Mouse (Mus musculus) urinary bladder, postnatal 14 days (tissue): Measurements from ENCODE around the gene B4galt3.
"Not testable (repeated sequence)": the region's sequence is repeated elsewhere in the genome, so short reads cannot be mapped to it uniquely, and the experiment has no call there.

ENCODE experiments used
- DNase-seq: peaks from one replicate; pipeline ENCODE4 v3.0.0; 2021; ENCODE audit warnings: low spot score

The B4galt3 gene

DNA sequence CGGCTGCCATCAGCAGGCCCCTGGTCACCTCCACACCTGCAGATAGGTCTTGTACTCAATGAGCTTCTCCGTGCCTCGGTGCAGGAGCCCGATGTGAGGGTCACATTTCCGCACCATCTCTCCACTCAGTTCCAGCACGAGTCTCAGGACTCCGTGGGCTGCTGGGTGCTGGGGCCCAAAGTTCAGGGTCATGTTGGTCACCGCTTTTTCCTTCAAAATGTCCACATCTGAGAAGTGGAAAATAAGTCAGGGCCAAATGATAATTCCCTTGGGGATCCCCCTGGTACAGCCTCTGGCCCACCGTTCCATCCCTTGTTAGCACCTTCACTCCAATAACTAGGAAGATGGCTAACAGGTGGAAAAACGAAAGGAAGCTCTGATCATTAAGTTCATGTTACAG is 29.2 kb upstream of the B4galt3 start:
- no peak for DNase-seq

DNA sequence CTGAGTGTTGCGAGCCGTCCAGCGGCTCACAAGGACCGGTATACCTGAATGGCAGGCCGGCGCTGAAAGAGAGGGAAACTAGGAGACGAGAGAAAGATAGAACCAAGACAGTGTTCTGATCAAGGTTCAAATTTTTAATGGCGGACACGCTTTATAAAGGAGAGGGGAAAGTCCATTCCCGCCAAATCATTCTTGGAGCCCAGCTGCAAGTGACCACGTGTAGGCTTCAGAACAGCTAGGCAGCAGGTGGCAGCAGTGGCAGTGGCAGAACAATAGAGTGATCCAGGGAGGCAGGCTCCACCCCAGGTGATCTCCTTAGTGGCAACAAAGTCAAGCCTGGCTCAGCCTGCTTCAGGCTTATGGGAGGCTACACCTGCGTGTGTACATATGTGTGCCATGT is 28.2 kb upstream of the B4galt3 start:
- not testable (repeated sequence) for DNase-seq

DNA sequence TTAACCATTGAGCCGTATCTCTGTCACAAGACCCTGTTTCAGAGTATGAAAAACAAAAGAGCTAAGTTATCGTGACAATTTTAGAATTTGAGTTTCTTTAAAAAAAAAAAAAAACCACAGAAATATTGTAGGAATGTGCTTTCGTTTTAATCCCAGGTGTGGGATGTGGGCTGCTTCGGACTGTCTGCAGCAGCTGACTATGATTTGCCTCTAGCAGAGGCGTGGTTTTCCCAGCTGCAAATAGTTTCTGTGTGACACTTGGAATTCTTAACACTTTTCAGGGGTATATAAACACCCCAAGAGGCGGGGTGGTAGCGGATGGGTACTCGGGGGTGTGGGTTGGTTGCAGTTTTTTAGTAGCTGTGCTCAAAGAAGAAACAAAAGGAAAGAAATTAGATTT is 24.8 kb upstream of the B4galt3 start:
- no peak for DNase-seq

DNA sequence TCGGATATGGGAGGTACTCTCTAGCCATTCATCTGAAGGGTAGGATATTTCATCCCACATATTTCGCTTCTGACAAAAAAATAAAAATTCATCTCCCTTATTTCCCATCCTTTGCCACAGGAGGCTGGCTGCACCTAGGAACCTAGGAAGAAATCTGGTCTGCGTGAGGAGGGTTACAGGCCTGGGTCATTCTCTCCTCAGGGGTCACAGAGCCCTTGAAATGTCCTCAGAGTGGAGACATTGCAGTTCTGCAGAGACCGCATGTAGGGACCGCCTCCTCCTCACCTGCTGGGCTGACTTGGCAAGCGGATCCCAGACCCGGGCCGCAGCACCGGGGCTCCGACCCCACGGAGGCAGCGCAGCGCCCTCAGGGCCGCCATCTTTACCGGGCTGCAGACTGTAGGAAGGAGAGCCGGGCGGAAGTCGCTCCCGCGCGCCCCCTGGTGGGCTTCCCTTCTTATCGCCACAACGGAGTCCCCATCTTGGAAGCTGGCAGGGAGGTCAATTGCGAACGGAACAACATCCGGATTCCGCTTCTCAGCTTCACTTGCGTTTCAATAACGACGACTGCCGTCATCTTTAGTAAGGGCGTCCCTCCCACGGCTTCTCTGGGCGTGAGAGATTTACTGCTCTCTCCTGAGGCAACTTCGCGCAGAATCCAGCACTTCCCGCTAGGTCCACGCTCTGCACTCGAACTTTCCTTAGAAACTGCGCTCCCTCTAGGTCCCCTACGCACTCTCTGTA is 23.2 kb upstream of the B4galt3 start:
- peak; percentile 98 for DNase-seq

DNA sequence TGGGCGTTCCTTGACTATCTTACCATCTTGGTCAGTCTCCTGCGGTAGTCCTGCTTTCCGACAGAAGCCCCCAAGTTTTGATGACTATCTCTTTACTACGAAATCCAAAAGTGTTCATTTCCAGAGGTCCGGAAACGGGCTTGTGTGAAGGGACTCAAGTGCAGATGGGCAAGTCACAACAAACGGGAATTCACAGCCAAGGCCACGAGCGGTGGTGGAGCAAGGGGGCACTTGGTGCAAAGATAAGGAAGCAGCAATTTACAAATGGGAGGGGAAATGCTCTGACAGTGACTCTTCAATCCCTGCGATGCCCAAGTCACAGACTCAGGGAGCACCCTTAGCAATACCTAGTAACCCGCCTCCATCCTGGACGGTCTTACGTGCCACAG is 22.7 kb upstream of the B4galt3 start:
- no peak for DNase-seq

DNA sequence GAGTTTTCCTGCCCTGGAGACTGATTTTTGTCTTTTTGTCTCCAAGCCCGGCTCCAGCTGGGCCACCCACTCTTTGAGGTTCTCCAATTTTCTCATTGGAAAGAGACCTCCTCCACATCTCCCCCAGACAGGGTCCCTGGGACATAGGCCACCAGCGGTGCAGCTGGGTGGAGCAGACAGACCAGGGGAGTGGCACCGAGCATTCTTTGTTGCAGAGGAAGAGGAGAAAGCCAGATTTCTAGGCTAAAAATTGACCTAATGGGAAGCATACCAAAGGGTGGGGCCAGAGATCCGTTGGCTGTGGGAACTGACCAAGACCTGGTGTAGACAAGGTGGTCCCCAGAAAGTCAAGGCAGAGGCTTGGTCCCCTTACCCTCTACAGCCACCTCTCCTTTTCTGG is 22.2 kb upstream of the B4galt3 start:
- DNase-seq = no peak

DNA sequence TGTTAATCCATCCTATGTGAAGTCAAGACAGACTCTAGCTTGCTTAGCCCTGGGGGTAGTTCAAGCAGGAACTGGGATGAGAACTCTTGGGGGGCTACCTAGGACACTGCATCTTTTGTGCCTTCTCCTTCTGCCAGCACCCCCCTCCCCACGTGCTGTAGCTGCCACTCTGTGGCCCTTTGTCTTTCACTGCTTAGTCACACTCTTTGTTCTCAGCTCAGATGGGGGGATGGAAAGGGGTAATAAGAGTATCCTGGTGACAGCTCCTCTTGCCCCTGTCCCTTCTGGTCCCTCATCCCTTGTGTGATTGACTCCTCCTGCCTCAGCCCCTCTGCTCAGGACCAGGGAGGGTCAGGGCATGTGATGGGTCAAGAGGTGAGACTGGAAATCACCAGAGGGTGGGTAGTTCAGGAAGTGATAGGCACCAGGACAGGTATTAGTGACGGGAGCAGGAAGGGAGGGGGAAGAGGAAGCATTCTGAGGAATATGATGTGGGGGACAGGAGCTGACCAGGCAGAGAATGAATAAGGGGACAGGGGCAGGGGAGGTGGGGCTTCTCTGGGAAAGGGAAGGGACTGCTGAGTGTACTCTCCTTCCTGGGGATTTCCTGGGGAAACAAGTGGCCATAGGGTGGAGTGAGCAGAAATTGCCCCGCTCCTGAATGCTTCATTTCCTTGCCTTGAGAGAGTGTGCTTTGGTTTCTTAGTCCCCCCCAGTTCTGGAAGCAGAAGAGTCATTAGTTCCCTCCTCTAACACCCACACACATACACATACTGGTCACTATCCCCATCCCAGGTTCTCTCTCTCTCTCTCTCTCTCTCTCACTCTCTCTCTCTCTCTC is 21.5 kb upstream of the B4galt3 start:
- DNase-seq = no peak

DNA sequence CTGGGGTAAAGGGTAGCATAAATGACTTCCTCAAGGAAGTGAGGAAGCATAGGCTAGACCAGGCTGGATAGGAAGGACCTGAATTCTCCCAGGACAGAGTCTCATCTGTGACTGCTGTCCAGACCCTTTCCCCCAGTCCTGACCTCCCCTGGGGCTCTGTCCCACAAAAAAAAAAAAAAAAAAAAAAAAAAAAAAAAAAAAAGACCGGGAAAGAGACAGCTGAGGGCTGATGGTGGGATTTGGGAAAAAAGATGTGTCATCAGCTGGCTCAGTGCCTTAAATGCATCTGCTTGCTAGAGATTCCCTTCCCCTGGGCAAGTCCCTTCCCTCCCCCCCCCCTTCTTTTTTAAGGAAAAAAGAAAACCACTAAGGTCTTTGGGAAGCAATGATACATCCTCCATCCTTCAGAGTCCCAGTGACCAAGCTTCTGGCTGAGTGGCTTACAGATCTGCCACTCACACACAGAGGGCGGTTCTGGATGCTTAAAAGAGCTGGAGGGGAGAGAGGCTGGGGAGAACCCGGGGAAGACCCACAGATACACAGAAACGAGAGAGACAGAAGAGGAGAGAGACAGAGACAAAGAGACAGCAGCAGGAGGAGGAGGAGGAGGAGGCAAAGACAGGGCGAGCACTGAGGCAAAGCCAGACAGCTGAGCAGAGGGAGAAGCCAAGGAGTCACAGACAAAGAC is 20.1 kb upstream of the B4galt3 start, which contains the start of gene Adamts4:
TSS of gene Adamts4 (plus strand) at position 509 of the 688 bp plus-strand sequence.
- DNase-seq = peak; percentile 61

DNA sequence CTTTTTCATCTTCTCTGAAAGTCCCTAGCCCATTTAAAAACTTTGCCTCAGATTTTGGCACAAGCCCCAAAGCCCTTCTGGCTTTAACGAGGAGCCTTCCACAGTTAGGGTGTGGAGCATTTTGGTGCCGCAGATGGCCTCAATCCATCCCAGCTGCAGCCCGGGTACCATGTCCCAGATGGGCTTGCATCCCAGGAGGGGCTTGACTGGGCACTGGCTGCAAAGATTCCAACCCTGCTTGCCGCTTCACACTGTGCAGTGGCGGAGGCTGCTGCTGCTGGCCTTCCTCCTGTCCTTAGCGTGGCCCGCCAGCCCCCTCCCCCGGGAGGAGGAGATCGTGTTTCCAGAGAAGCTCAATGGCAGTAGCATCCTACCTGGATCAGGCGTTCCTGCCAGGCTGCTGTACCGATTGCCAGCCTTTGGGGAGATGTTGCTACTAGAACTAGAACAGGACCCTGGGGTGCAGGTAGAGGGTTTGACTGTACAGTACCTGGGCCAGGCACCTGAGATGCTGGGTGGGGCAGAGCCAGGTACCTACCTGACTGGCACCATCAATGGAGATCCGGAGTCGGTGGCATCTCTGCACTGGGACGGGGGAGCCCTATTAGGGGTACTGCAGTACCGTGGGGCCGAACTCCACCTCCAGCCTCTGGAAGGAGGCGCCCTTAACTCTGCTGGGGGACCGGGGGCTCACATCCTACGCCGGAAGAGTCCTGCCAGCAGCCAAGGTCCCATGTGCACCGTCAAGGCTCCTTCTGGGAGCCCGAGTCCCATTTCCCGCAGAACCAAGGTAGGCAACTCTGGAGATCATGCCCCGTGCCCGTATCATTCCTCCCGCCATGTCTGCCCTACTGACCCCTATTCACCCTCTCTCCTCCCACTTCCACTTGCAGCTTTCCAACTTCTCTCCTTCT is 19.2 kb upstream of the B4galt3 start, which contains the start of gene Ndufs2:
TSS of gene Ndufs2 (minus strand) at position 709 of the 914 bp plus-strand sequence.
- no peak for DNase-seq

DNA sequence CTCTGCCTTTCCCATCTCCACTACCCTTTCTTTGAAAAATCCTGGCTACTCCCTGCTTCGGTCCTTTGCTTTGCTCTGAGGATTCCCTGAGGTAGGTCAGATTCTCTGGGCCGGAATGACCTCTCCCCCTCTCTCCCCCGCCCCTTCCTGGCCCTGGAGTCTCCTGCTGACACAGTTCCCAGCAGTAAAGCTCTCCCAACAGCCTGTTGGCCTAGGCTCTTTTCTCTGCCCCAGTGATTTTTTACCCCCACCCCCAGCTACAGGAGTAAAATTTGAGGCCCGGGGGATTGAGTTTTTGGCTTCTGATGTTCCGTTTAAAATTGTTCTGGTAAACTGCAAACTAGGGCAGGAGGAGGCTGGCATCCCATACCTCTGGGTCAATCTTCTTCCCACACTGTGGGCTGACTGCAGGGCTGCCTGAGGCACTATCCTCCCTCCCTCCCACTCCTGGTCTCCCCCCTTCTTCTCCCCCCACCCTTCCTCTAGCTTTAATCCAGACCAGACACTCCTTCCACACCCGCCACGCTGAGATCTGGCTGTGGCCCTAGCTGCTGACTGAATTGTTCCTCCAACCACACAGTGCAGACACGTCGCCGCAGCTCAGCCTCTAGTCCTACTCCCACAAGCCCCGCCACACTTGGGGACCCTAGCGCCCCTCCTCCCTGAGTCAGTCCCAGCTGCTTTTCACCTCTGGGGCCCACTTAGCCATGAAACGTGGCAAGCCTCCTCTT is 18.4 kb upstream of the B4galt3 start:
- DNase-seq = peak; percentile 42

DNA sequence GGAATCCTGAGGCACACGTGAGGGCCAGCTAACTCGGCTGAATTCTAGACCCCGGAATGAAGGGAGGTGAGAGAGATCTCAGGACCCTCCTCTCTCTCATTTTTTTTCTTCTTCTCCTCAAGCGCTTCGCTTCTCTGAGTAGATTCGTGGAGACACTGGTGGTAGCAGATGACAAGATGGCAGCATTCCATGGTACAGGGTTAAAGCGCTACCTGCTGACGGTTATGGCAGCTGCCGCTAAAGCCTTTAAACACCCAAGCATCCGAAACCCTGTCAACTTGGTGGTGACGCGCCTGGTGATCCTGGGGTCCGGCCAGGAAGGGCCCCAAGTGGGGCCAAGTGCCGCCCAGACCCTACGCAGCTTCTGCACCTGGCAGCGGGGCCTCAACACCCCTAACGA is 17.7 kb upstream of the B4galt3 start:
- no peak for DNase-seq

DNA sequence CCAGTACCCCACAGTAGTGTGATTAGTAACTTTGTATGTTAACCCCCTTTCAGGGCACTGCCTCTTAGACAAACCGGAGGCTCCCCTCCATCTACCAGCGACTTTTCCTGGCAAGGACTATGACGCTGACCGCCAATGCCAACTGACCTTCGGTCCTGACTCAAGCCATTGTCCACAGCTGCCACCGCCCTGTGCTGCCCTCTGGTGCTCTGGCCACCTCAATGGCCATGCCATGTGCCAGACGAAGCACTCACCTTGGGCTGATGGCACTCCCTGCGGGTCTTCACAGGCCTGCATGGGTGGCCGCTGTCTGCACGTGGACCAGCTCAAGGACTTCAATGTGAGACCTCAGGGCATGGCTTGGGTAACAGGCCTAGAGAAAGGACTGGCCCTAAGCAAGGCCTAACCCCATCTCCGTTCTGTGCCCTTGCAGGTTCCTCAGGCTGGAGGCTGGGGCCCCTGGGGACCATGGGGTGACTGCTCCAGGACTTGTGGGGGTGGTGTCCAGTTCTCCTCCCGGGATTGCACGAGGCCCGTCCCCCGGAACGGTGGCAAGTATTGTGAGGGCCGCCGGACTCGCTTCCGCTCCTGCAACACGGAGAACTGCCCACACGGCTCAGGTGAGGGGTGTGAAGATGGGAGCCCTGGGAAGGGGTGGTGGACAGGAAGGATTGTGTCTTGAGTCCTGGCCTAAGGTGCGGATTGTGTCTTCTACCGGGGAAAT is 13.9 kb upstream of the B4galt3 start:
- no peak for DNase-seq

DNA sequence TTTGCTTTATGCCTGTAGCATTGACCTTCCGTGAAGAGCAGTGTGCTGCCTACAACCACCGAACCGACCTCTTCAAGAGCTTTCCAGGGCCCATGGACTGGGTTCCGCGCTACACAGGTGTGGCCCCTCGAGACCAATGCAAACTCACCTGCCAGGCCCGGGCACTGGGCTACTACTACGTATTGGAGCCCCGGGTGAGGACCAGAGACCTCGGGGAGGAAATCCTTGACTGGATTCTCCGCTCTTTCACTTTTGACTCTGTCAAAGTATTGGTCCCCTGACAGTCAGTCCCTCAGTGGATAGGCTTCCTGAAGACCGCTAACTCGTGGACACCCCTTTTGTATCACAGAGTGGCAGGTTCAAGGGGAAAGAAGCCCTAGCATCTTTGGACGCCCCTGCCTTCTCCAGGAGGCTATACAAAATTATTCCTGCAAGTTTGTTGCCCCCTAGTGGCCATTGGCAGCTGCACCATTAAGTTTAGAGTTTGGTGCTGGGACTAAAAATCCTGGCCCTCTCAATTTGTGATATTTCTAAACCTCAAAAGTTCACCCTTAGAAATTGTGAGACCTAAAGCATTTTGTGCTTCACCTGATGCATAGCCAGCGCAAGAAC is 13.1 kb upstream of the B4galt3 start:
- DNase-seq = peak; percentile 61

DNA sequence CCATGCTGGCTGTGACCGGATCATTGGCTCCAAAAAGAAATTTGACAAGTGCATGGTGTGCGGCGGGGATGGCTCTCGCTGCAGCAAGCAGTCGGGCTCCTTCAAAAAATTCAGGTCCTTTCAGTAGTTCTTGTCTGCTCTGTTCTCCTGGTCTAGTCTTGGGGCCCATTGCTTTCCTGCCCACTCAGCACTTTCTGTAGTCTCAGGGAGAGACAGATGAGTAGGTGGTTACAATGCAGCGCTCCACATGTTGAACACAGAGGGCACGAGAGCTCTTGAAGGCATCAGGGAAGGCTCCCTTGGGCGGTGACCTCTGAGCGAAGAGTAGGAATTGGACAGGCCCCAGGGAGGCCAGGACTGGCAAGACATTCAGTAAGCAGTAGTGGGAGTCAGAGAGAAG is 12.3 kb upstream of the B4galt3 start:
- DNase-seq = no peak

DNA sequence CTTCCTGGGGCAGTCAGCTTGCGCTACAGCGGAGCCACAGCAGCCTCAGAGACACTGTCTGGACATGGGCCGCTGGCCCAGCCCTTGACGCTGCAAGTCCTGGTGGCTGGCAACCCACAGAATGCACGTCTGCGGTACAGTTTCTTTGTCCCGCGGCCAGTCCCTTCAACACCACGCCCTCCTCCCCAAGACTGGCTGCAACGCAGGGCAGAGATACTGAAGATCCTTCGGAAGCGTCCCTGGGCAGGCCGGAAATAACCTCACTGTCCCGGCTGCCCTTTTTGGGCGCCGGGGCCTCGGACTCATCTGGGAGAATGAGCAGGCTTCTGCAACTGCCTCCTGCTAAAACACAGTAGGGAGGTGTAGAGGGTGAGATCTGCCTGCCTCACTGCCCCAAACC is 11.2 kb upstream of the B4galt3 start:
- no peak for DNase-seq

DNA sequence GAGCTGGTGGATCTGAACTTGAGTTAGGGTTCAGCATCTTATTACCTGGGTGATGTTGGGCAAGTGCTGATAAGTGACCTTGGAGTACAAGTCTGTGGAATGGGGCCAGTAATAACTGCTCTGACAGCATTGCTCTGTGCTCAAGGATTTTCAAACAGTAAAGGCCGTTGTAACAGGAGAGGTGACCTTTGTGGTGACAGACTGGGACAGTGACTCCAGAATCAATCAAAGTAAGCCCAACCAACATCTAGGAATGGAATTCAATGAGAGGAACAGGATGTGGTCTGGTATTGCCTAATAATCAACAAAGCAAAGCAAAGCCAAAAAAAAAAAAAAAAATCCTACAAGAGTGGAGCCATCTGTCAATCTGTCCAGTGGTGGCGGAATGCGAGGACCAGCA is 9.8 kb upstream of the B4galt3 start:
- no peak for DNase-seq

DNA sequence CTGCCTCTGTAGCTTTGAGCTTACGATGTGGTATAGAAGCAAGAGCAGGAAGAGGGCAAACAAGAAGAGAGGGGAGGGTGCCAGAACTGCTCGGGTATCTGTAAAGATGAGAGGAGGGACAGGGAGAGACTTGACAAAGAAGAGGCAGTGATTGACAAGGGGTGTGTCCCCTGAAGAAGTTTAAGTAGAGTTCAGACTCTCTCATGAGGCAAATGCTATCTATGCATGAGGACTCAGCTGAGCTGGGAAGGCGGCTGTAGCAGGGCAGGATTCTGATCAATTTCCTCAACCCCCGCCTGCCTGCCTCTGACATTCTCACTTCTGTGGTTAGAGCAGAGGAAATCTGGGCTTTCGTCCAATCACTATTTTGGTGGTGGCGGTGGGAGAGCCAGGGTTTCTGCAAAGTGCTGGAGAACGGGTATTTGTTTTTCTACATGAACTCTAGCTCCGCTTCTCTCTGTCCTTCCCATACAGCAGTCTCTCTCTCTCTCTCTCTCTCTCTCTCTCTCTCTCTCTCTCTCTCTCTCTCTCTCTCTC is 7.5 kb upstream of the B4galt3 start:
- DNase-seq = peak; percentile 58

DNA sequence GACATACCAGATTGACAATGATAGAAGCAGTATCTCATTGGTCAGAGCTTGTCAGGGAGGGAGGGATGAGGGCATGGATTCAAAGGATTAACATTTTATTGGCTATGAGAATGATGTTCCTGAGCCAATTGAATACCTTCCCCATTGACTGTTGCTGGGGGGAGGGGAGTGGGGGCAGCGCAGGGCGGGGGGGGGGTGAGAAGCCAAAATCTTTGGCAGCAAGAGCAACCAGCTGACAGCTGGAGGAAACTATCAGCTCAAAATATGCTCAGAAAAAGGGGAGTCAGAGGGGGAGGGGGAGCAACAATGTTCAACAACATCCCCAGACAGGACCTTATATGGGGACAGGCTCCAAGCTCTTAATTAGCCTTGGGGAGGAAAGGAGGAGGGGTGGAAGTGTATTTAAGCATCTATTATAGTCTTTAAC is 6.9 kb upstream of the B4galt3 start:
- no peak for DNase-seq

DNA sequence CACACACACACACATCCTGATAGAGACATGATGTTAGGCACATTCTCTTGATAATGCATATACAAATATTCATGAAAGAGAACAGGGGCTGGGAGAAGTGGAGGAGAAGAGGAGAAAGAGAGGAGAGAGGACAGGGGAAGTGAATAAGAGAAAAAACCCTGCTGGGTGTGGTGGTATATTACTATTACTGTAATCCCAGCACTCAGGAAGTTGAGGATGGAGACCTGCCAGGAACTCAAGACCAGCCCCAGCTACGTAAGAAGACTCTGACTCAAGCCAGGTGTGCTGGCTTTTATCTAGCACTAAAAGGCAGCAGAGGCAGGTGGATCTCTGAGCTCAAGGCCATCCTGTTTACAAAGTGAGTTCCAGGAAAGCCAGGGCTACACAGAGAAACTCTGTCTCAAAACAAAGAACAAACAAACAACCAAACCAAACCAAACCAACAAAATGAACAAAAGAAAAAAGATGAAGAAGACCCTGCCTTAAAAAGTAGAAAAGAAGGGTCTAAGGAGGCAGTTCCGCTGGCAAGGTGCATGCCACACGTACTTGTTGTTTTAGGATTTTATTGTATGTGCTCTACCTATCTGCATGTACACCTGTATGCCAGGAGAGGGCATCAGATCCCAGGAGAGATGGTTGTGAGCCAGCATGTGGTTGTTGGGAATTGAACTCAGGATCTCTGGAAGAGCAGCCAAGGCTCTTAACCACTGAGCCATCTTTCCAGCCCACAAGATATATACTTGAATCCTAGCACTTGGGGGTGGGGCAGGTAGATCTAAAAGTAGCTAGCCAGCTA is 6.3 kb upstream of the B4galt3 start:
- DNase-seq = no peak
